Mouse (Mus musculus) limb, embryonic 12.5 days (tissue): ENCODE measurements around the gene Kdm1a. TPM values are rescaled to one million over a fixed set of nuclear protein-coding genes. Genes with fewer than 3 reads are reported as not detected.

Source experiments
- ATAC-seq: fragments of 200-750 bp; cut with Nextera tagmentation; 2 replicates; pipeline ENCODE4 v1.8.0; 2017; ENCODE audit warnings: low read depth, moderate TSS enrichment; ENCODE audit not compliant: insufficient number of reproducible peaks, insufficient read depth, low FRiP score, low TSS enrichment
- H3K27ac ChIP-seq: fragments of 300-500 bp; sonication (generic); 2 replicates; pipeline ENCODE4 v1.5.1; 2016; ENCODE audit warnings: mild to moderate bottlenecking, moderate library complexity
- H3K27me3 ChIP-seq: fragments of 300-500 bp; sonication (generic); 2 replicates; pipeline ENCODE4 v1.6.1; 2016; ENCODE audit warnings: mild to moderate bottlenecking, moderate library complexity
- H3K36me3 ChIP-seq: fragments of 300-500 bp; sonication (generic); 2 replicates; pipeline ENCODE4 v1.6.1; 2016; ENCODE audit warnings: mild to moderate bottlenecking, moderate library complexity
- H3K4me1 ChIP-seq: fragments of 300-500 bp; sonication (generic); replicated peaks from 2 replicates; pipeline ENCODE4 v1.6.1; 2016
- H3K4me2 ChIP-seq: fragments of 300-500 bp; sonication (generic); 2 replicates; pipeline ENCODE4 v1.6.1; 2016; ENCODE audit warnings: mild to moderate bottlenecking, moderate library complexity
- H3K4me3 ChIP-seq: fragments of 300-500 bp; sonication (generic); replicated peaks from 2 replicates; pipeline ENCODE4 v1.5.1; 2016; ENCODE audit warnings: mild to moderate bottlenecking
- H3K9ac ChIP-seq: fragments of 300-500 bp; sonication (generic); replicated peaks from 2 replicates; pipeline ENCODE4 v1.6.1; 2016; ENCODE audit warnings: mild to moderate bottlenecking, moderate library complexity
- H3K9me3 ChIP-seq: fragments of 300-500 bp; sonication (generic); 2 replicates; pipeline ENCODE4 v1.6.1; 2016; ENCODE audit warnings: mild to moderate bottlenecking, moderate library complexity
- WGBS: fragments of 180-500 bp; shearing (Covaris S2); methylation state at CpG from one replicate; pipeline ENCODE4 v1.1.7; 2016; 5-methylcytosine and 5-hydroxymethylcytosine counted together
- polyA plus RNA-seq: library from polyadenylated mRNA; unstranded; fragments of >200 nt; fragmentation: Nextera tagmentation; extraction: Ambion mirVana; gene quantifications from 2 replicates; pipeline ENCODE4 v1.2.1, GENCODE M21; 2016

Gene Kdm1a
- polyA plus RNA-seq, 1 experiment from 2014 or later: 79.7 TPM

DNA sequence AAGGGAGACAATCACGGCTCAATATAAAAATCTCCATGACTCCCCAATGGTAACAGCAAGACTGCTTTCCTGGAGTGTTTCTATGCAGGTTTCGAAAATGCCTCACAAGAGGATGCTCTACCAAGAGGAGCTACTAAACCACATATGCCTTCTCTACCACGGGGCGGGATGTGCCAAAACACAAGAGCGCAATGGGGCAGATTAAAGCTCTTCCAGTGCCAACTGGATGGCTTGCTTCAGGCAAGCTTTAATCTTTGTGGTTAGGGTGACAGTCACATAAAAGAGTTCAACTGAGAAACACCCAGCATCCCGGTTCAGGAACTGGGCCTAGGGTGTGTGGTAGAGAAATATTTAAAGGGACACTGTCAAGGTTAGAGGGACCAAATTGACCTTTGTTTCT lies 39.8 kb downstream of the Kdm1a start:
- H3K36me3 ChIP-seq: peaks cover 94% of the 10 kb centered on the region
- H3K27ac ChIP-seq: no peak overlapping the region
- no peak for ATAC-seq
- no peak overlapping the region for H3K4me2 ChIP-seq
- no peak overlapping the region for H3K4me3 ChIP-seq
- WGBS: 92% methylated on average over 6 of the region's 6 CpGs
- H3K9me3 ChIP-seq: no peaks in the 10 kb centered on the region
- H3K4me1 ChIP-seq: no peaks in the 10 kb centered on the region
- no peaks in the 10 kb centered on the region for H3K27me3 ChIP-seq
- H3K9ac ChIP-seq: no peak overlapping the region

DNA sequence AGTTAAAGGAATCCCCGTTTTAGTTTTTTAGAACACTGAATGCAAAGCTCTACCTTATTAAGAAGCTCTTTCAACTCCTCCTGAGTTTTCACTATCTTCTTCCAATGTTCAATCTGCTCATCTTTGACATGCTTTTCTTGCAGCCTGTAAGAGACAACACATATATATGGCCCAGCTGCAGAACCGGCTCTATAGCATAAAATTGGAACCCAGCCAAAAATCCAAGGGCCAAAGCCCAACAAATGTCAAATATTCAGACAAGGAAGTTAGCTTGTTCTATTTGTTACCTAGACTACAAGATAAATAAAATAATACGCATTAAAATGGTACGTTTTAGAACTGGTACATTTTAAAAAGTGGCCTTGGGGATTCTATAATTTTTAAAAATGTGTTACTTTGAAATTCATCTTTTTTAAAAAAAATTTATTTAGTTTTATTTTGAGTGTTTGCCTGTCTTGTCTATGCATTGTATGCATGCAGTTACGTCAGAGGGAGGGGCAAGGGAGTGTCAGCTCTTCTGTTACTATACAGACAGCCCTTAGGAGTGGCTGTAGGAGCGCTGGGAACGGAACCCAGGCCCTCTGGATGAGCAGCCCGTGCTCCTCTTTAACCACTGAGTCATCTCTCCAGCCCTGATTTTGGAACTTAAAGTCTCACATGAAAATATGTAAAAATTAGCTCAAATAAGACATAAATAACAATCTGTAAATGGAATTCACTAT lies 42.1 kb downstream of the Kdm1a start:
- Histone ChIP-seq H3K4me3 (no peak overlapping the region), H3K4me2 (no peak overlapping the region), H3K27ac (no peak overlapping the region), H3K36me3 (peaks cover 94% of the 10 kb centered on the region), H3K9ac (no peak overlapping the region), H3K9me3 (no peaks in the 10 kb centered on the region), H3K4me1 (no peaks in the 10 kb centered on the region), H3K27me3 (no peaks in the 10 kb centered on the region)
- 91% methylated on average over 8 of the region's 8 CpGs for WGBS
- ATAC-seq: no peak

GRCm38 (mm10) chr4:136559690-136560089 lies 42.8 kb downstream of the Kdm1a start:
- 90% methylated on average over 2 of the region's 2 CpGs for WGBS

DNA sequence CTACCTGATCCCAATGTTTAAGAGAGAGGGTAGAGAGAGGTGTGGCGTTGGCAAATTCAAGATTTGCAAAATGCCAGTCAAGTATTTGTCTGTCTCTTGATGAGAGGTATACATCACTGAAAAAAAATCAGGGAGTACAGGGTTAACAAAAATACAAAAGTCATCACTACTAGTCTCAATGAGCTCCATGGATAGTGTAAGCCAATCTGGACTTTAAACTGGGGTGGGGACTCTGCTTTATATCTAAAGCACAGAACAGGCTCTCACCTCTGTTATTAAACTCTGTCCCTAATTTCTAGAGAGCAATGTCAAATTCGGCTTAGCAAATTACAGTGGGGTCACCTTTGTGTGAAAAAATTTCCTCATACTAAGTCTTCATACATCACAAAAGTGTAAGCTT lies 44.9 kb downstream of the Kdm1a start:
- peaks cover 91% of the 10 kb centered on the region for H3K36me3 ChIP-seq
- WGBS: 87% methylated on average over 2 of the region's 2 CpGs
- ATAC-seq: no peak

More at GRCm38 (mm10) chr4:136559690-136560089, 42.8 kb downstream of the Kdm1a start:
- Histone ChIP-seq H3K4me1 (no peaks in the 10 kb centered on the region), H3K27ac (0 out of 2 replicates have a peak overlapping the region, but pooled peaks have one; percentile 23), H3K9ac (no peak overlapping the region), H3K4me2 (no peak overlapping the region), H3K4me3 (no peak overlapping the region), H3K36me3 (peaks cover 92% of the 10 kb centered on the region), H3K9me3 (no peaks in the 10 kb centered on the region), H3K27me3 (no peaks in the 10 kb centered on the region)
- no peak for ATAC-seq

GRCm38 (mm10) chr4:136553108-136553507 lies 49.4 kb downstream of the Kdm1a start:
- no peak for ATAC-seq
- no peak overlapping the region for H3K4me3 ChIP-seq
- no peaks in the 10 kb centered on the region for H3K9me3 ChIP-seq
- H3K4me1 ChIP-seq: 0 out of 2 replicates have a peak, but pooled peaks cover 8% of the 10 kb centered on the region
- H3K27me3 ChIP-seq: no peaks in the 10 kb centered on the region
- H3K27ac ChIP-seq: no peak overlapping the region
- no peak overlapping the region for H3K4me2 ChIP-seq
- peaks cover 95% of the 10 kb centered on the region for H3K36me3 ChIP-seq
- WGBS: 79% methylated on average over 1 of the region's 1 CpGs
- H3K9ac ChIP-seq: no peak overlapping the region

More for the DNA sequence above, 44.9 kb downstream of the Kdm1a start:
- Histone ChIP-seq H3K27ac (no peak overlapping the region), H3K27me3 (no peaks in the 10 kb centered on the region), H3K9ac (no peak overlapping the region), H3K4me3 (no peak overlapping the region), H3K9me3 (no peaks in the 10 kb centered on the region), H3K4me2 (no peak overlapping the region), H3K4me1 (no peaks in the 10 kb centered on the region)

- Histone ChIP-seq H3K27ac (peak overlapping the region; percentile 66; the same call in 1 of the 2 replicates), H3K4me1 (0 out of 2 replicates have a peak, but pooled peaks cover 9% of the 10 kb centered on the region), H3K9me3 (no peaks in the 10 kb centered on the region), H3K9ac (no peak overlapping the region), H3K4me2 (no peak overlapping the region), H3K27me3 (no peaks in the 10 kb centered on the region), H3K4me3 (no peak overlapping the region), H3K36me3 (peaks cover 100% of the 10 kb centered on the region)
- no peak for ATAC-seq
- 89% methylated on average over 1 of the region's 1 CpGs for WGBS
Measured at GRCm38 (mm10) chr4:136548381-136548801, 54.1 kb downstream of the Kdm1a start.

GRCm38 (mm10) chr4:136547721-136548120 lies 54.8 kb downstream of the Kdm1a start:
- Histone ChIP-seq H3K36me3 (peaks cover 100% of the 10 kb centered on the region), H3K9ac (no peak overlapping the region), H3K4me2 (no peak overlapping the region), H3K4me3 (no peak overlapping the region), H3K27ac (no peak overlapping the region), H3K9me3 (no peaks in the 10 kb centered on the region), H3K4me1 (0 out of 2 replicates have a peak, but pooled peaks cover 9% of the 10 kb centered on the region), H3K27me3 (no peaks in the 10 kb centered on the region)
- WGBS: 76% methylated on average over 1 of the region's 1 CpGs
- no peak for ATAC-seq

DNA sequence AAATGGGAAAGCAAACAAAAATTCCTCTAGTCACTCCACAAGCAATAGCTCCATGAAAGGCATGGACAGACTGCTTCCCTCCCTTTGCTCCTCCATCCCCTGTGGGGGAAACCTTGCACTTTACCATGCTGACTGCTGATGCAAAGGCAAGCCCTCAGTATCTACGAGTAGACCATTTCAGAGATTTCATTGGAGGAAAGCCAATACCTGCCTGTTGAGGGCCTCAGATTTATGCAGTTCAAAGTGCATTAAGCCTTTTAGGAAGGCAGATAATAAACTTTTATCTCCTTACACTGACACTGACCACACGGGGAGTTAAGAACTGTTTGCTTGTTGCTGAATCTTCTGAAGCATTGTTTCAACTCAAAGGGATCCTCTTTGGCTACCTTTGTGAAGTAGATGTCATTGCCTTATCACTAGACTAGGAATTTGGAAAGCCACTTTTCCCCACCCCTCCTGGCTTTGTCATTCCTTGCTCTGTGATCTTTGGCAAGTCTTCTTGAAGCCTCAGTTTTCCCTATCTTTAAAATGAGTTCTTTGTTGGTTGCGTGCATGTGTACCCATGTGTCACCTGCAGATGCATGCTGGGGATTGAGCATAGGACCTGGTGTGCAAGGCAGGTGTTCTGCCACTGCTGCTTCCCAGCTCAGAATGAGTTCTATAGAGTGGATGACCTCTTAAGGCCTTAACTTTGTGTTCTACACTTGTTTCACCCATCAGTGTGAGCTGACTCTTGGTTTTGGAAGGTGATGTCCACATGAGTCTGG lies 56.1 kb downstream of the Kdm1a start:
- 75% methylated on average over 3 of the region's 3 CpGs for WGBS
- Histone ChIP-seq H3K4me1 (0 out of 2 replicates have a peak, but pooled peaks cover 9% of the 10 kb centered on the region), H3K4me3 (no peak overlapping the region), H3K36me3 (peaks cover 100% of the 10 kb centered on the region), H3K9me3 (no peaks in the 10 kb centered on the region), H3K4me2 (no peak overlapping the region), H3K27me3 (no peaks in the 10 kb centered on the region), H3K9ac (no peak overlapping the region), H3K27ac (no peak overlapping the region; the same call in 1 of the 2 replicates)
- no peak for ATAC-seq

GRCm38 (mm10) chr4:136545151-136545550 lies 57.4 kb downstream of the Kdm1a start:
- WGBS: 92% methylated on average over 3 of the region's 3 CpGs
- Histone ChIP-seq H3K9ac (no peak overlapping the region), H3K4me1 (0 out of 2 replicates have a peak, but pooled peaks cover 9% of the 10 kb centered on the region), H3K36me3 (peaks cover 100% of the 10 kb centered on the region), H3K27me3 (no peaks in the 10 kb centered on the region), H3K9me3 (no peaks in the 10 kb centered on the region), H3K27ac (no peak overlapping the region), H3K4me2 (no peak overlapping the region), H3K4me3 (no peak overlapping the region)
- no peak for ATAC-seq

- Histone ChIP-seq H3K36me3 (peaks cover 14% of the 10 kb centered on the region; the same call in 1 of the 2 replicates), H3K4me2 (no peak overlapping the region), H3K4me3 (no peak overlapping the region), H3K9me3 (no peaks in the 10 kb centered on the region), H3K27me3 (no peaks in the 10 kb centered on the region), H3K27ac (no peak overlapping the region), H3K4me1 (no peaks in the 10 kb centered on the region), H3K9ac (no peak overlapping the region)
- ATAC-seq: no peak
- 22% methylated on average over 4 of the region's 4 CpGs for WGBS
Measured at GRCm38 (mm10) chr4:136526412-136526811, 76.1 kb downstream of the Kdm1a start.

DNA sequence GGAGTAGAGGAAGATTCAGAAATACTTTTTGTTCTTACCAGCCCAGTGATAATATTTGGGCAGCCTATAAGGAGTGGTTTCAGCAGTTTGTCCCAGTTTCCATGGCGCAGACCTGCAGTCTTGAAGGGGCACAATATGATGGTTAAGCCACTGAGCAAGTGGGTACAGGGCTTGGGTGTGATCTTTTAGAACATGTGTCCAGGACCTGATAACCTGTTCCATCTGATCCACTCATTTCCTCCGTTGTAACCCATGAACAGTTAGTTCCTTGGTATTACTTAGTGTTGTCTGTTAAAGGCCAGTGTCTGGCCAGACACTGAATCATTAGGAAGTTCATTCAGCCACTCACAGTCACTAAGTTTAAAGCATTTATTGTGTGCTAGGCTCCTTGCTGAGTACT lies 78.2 kb downstream of the Kdm1a start:
- 89% methylated on average over 2 of the region's 2 CpGs for WGBS
- H3K4me3 ChIP-seq: no peak overlapping the region
- no peak overlapping the region for H3K9ac ChIP-seq
- H3K36me3 ChIP-seq: peaks cover 19% of the 10 kb centered on the region; the same call in 1 of the 2 replicates
- no peak for ATAC-seq
- H3K4me1 ChIP-seq: no peaks in the 10 kb centered on the region
- H3K27ac ChIP-seq: no peak overlapping the region
- no peaks in the 10 kb centered on the region for H3K9me3 ChIP-seq
- no peaks in the 10 kb centered on the region for H3K27me3 ChIP-seq
- no peak overlapping the region for H3K4me2 ChIP-seq
